Mouse (Mus musculus) pancreas, adult 10 weeks (tissue): ENCODE measurements around the gene Dnm1. TPM values are rescaled to one million over a fixed set of nuclear protein-coding genes. Genes with fewer than 3 reads are reported as not detected.

ENCODE experiments used
- polyA plus RNA-seq: library from polyadenylated mRNA; stranded (reverse); fragments of 350-450 nt; fragmentation: Illumina TruSeq; extraction: RNeasy Lipid Tissue Mini Kit (QIAGEN cat#74804); gene quantifications from one replicate; pipeline ENCODE4 v1.2.3, GENCODE M21; 2015; ENCODE audit warnings: low read depth, low replicate concordance; ENCODE audit not compliant: insufficient read depth

Dnm1 gene
- 12.4 TPM for polyA plus RNA-seq

GRCm38 (mm10) chr2:32353007-32353542 is at the start of gene Dnm1:
Gene Dnm1, minus strand, starts transcription at chr2:32353338.

GRCm38 (mm10) chr2:32395484-32395945 is 42.4 kb upstream of the Dnm1 start, which contains the start of gene Ptges2:
Gene Ptges2, plus strand, starts transcription at chr2:32395896.

GRCm38 (mm10) chr2:32387706-32388490 is 34.8 kb upstream of the Dnm1 start, which contains the start of gene Lcn2:
Gene Lcn2, minus strand, starts transcription at chr2:32388252.

GRCm38 (mm10) chr2:32381775-32382223 is 28.7 kb upstream of the Dnm1 start, which contains the start of gene 1110008P14Rik:
Gene 1110008P14Rik, minus strand, starts transcription at chr2:32381938.

GRCm38 (mm10) chr2:32352151-32353006 is 759 bp downstream of the Dnm1 start, which contains the start of gene Ciz1:
Gene Ciz1, plus strand, starts transcription at chr2:32352327.

GRCm38 (mm10) chr2:32287923-32288367 is 65.2 kb downstream of the Dnm1 start, which contains the start of gene Swi5:
Gene Swi5, minus strand, starts transcription at chr2:32288075.

GRCm38 (mm10) chr2:32287334-32287840 is 65.8 kb downstream of the Dnm1 start, which contains the start of gene Golga2:
Gene Golga2, plus strand, starts transcription at chr2:32287384.

GRCm38 (mm10) chr2:32259657-32260417 is 93.3 kb downstream of the Dnm1 start, which contains the start of gene Uck1:
Gene Uck1, minus strand, starts transcription at chr2:32260159.

Other genes with a start within 250 kb of the Dnm1 start
- 13.6 TPM for gene Prrc2b, start 202.3 kb downstream of the Dnm1 start, polyA plus RNA-seq
- gene Pomt1, start 116.7 kb downstream of the Dnm1 start, polyA plus RNA-seq: 4.7 TPM
- gene Uck1, start 93.2 kb downstream of the Dnm1 start, polyA plus RNA-seq: 20.1 TPM
- 13.0 TPM for gene Golga2, start 66.0 kb downstream of the Dnm1 start, polyA plus RNA-seq
- 67.1 TPM for gene Swi5, start 65.3 kb downstream of the Dnm1 start, polyA plus RNA-seq
- gene Ciz1, start 1.0 kb downstream of the Dnm1 start, polyA plus RNA-seq: 37.5 TPM
- gene 1110008P14Rik, start 28.6 kb upstream of the Dnm1 start, polyA plus RNA-seq: 20.2 TPM
- gene Lcn2, start 34.9 kb upstream of the Dnm1 start, polyA plus RNA-seq: 4.9 TPM
- 5.3 TPM for gene Ptges2, start 42.6 kb upstream of the Dnm1 start, polyA plus RNA-seq
- gene Naif1, start 97.1 kb upstream of the Dnm1 start, polyA plus RNA-seq: 0.50 TPM
- gene Slc25a25, start 98.1 kb upstream of the Dnm1 start, polyA plus RNA-seq: 4.5 TPM
- 7.6 TPM for gene Fam102a, start 182.0 kb upstream of the Dnm1 start, polyA plus RNA-seq
- 30.0 TPM for gene Dpm2, start 217.5 kb upstream of the Dnm1 start, polyA plus RNA-seq
- gene Pip5kl1, start 221.5 kb upstream of the Dnm1 start, polyA plus RNA-seq: not detected
- not detected for gene 9430097D07Rik, start 222.3 kb upstream of the Dnm1 start, polyA plus RNA-seq
- gene St6galnac4, start 233.8 kb upstream of the Dnm1 start, polyA plus RNA-seq: 8.7 TPM
- gene St6galnac6, start 246.4 kb upstream of the Dnm1 start, polyA plus RNA-seq: 8.5 TPM